Mouse (Mus musculus): ENCODE data around the gene Artn. TPM values are rescaled to one million over a fixed set of nuclear protein-coding genes. Genes with fewer than 3 reads are reported as not detected.

Gene Artn
- 0.27 to 0.60 TPM (median 0.33 TPM) in 4 replicates for total RNA-seq (2023)

DNA sequence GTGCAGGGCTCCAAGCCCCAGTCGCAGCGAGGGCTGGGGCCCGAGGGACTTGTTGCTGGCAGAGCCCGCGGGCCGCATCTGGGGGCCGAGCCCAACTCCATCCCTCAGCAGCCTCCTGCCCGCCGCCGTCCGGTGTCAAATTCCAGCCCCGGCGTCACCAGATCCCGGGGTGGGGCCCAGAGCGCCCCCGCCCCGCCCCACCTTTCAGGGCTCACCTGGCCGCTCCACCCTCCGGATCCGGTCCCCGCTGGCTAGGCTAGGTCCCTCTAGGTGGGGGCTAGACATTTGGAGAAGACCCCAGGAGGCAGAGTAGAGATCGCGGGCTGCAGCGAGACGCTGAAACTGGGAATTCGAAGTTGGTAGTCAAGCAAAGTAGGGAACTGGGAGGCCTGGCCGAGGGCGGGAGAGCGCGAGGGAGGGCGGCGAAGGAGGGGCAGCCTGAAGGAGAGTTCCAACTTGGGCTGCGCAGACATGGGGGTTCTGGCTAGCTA lies at the start of gene Artn:
Artn (minus strand) TSS at position 373 of the 491 bp plus-strand sequence.

DNA sequence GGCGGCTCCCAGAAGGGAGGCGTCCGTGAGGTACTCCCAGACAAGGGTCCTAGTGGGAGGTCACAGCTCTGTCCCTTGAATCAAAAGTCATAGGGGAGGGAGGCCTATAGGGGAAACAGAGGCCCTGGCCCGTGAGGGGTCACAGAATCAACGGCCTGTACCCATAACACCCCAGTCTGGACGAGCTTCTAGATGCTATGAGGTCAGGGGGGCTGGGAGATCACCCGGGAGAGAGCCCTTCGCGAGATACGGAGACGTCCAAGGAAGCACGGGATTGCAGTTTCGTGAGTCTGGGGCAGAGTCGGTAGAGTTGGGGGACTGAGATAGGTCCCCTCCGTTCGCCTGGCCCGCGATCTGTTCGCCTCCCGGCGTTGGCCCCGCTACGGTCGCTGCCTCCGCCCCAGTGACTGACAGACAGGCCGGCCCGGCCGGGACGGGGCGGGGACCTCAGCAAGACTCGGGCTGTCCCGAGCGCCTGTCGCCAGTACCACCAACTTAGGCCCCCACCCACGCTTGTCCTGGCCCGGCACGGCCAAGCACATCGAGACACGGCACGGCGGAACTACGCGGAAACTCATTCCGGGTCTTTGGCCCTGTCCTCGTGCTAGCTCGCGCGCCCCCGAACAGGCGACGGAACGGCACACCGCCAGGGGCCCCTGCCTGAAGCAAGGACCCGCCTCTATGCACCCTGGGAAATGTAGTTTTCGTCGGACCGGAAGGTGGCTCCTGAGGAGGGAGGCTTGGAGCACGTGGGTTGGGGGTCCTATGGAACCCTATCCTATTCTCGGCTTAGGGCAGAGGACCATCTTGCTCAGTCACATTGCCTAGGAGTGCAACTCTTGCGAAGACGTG lies 14.7 kb downstream of the Artn start, which contains the start of gene Ipo13:
Ipo13 (minus strand) TSS at position 409 of the 852 bp plus-strand sequence.

DNA sequence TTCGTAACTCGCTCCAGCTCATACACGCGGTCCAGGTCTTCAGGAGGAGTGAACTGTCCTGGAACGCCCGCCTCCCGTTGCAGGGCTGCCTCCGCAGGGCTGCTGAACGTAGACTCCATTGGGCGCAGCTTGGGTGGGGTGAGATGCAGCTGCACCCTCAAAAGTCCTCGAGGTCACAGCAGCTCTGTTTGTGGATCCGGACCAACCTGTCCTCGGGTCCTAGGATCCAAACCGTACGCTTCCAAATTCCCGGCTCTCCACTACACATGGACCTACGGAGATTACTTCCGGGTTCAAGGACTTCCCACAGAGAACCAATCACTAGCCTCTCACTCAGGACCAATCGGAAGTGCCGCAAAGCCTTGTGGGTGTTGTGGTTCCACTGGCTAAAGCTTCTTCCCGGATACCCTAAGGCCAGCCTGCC lies 37.8 kb downstream of the Artn start, which contains the start of gene Dph2:
Dph2 (minus strand) TSS at position 295 of the 424 bp plus-strand sequence.

DNA sequence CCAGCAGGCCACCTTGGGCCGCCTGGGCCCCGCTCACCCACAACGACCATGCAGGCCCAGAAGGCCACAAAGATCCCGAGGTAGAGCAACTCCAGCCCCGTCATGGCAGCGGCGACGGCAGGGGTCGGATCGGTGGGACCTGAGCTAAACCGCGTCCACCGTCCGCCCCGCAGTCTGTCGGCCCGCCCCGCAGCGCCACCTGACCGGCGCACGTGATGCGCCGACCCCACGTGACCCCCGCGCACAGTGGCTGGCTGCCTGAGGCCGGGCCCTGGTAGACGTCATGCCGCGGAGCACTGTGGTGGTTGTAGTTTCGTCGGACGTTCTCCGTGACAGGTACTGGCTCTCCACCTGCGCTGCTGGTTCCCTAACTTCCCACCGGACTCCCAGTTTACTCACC lies 42.4 kb downstream of the Artn start, which contains the start of gene Atp6v0b:
Atp6v0b (minus strand) TSS at position 201 of the 400 bp plus-strand sequence.

DNA sequence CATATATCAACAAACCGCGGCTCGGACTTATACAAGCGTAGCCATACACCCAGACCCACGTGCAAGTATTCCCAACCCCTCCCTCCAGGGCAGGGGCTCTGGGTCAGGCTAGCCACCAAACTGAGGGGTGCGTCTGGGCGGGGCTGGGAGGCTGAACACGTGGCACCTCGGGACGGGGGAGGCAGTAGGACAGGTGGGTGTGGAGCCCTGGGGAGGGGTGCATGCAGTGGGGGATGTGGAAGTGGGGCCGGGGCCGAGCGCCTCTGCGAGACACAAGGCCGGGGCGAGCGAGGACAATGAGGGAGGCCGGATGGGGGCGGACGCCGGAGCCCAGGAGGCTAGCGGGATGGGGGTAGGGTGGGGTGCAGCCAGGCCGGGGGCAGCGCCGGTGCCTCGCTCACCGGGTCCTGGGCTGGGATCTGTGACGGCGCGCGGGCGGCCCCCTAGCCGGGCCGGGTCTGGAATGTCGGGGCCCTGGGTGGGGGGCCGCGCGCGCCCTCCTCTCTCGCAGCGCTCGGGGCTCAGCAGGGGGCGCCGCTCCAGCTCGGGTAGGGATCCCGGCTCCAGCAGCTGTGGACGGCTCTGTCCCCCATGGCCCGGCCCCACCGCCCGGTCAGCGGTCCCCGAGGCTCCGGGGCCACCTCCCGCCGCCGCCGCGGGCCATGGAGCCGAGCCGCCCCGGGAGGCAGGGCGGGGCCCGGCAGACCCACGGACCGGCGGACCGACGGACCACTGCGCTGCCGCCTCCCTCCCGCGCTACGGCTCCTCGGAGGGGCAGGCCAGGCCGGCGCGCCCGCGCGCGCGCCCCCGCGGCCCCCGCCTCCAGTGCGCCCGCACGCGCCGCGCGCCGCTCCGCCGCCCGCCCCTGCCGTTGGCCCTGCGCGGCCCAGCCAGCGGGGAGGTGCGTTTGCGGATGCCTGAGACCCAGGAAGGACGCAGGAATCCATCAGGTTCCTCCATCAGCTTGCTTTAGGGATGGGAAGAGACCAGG lies 46.6 kb downstream of the Artn start, which contains the start of gene B4galt2:
B4galt2 (minus strand) TSS at position 787 of the 991 bp plus-strand sequence.

Other genes with a start within 250 kb of the Artn start
- gene Dmap1, start 247.5 kb downstream of the Artn start, total RNA-seq (2023): 26.2 to 32.5 TPM (median 30.3 TPM) in 4 replicates
- gene Gm12845, start 205.4 kb downstream of the Artn start, total RNA-seq (2023): not detected in 4 replicates
- gene Klf17, start 164.1 kb downstream of the Artn start, total RNA-seq (2023): not detected in 4 replicates
- gene Slc6a9, start 95.3 kb downstream of the Artn start, total RNA-seq (2023): 0.29 to 0.38 TPM in 2 of 4 replicates, not detected in the others
- gene Ccdc24, start 57.2 kb downstream of the Artn start, total RNA-seq (2023): not detected in 4 replicates
- gene B4galt2, start 46.3 kb downstream of the Artn start, total RNA-seq (2023): 0.82 to 2.5 TPM (median 1.0 TPM) in 3 of 4 replicates, not detected in the other
- 234 to 261 TPM (median 254 TPM) in 4 replicates for gene Atp6v0b, start 42.4 kb downstream of the Artn start, total RNA-seq (2023)
- 11.5 to 17.1 TPM (median 15.1 TPM) in 4 replicates for gene Dph2, start 37.7 kb downstream of the Artn start, total RNA-seq (2023)
- gene Ipo13, start 14.8 kb downstream of the Artn start, total RNA-seq (2023): 48.5 to 63.6 TPM (median 56.5 TPM) in 4 replicates
- gene St3gal3, start 205.2 kb upstream of the Artn start, total RNA-seq (2023): 17.1 to 21.7 TPM (median 19.8 TPM) in 4 replicates

Measured in B cell, adult 62 days (primary cell).